Mouse (Mus musculus) central nervous system, embryonic 18 days (tissue): Measurements from ENCODE around the gene Lgsn. TPM values are rescaled to one million over a fixed set of nuclear protein-coding genes. Genes with fewer than 3 reads are reported as not detected.

Experiments used
- polyA plus RNA-seq: library from polyadenylated mRNA; depleted of rRNA; stranded (reverse); fragments of >200 nt; gene quantifications from 2 replicates; pipeline ENCODE4 v1.2.3, GENCODE M21; 2012; rRNA removed

The Lgsn gene
- 0.08 TPM in 1 of 2 replicates, not detected in the other for polyA plus RNA-seq

DNA sequence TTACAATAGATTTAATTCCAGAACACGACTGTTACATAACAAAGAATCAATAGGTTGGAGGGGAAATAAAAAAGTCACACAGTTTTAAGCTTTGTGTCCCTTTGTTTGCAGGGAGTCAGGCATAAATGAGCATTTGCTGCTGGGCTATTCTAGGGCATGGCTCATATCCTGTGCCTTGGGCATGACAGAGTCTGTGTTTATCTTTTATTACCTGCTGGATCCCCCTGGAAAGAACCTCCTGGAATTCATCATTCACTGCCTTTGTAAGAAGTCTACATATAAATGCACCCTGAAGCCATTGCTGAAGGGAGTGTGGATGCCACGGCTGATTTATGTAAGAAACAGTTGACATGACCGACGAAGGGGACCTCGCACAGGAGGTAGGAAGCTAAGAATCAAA is at the start of gene Lgsn:
Lgsn (plus strand) TSS at position 301 of the 400 bp plus-strand sequence.

DNA sequence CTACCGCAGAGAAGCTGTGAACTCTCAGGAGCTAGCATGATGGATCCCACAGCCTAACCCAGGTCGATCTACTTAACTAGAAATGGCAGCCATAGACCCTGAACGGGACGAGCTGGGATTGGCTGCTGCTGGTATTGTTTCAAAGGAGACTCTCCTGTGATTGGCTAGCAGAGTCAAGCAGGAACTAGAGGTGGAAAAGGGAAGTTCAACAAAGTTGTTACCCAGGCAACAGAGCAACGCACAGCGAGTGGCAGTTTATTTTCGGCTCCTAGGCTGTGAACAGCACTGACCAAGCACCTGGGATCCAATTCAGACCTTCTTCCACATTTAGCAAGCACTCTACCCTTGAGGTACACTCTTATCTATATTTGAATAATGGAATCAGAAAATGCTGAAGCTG is 46.4 kb downstream of the Lgsn start, which contains the start of the genes 4931428L18Rik and Pih1d3:
4931428L18Rik (minus strand) TSS at position 121 of the 400 bp plus-strand sequence.
Pih1d3 (plus strand) TSS at position 275 of the 400 bp plus-strand sequence.

Other genes with a start within 250 kb of the Lgsn start
- gene AC153137.1, start 198.4 kb upstream of the Lgsn start, polyA plus RNA-seq, result not detected in 2 replicates
- gene 4931428L18Rik, start 46.3 kb downstream of the Lgsn start, polyA plus RNA-seq, result not detected in 2 replicates
- not detected in 2 replicates for gene Pih1d3, start 46.4 kb downstream of the Lgsn start, polyA plus RNA-seq